Mouse (Mus musculus) ES-E14 (cell line): ENCODE measurements around the gene Ptprj.
"Not testable (repeated sequence)": the region's sequence is repeated elsewhere in the genome, so short reads cannot be mapped to it uniquely, and the experiment has no call there.

Source experiments
- CHD2 ChIP-seq: IDR thresholded peaks from 2 replicates; pipeline ENCODE4 v1.6.1; 2014; ENCODE audit warnings: mild to moderate bottlenecking, low read depth, low read length, inconsistent platforms
- HCFC1 ChIP-seq: IDR thresholded peaks from 2 replicates; pipeline ENCODE4 v1.6.1; 2012; ENCODE audit warnings: low read length, inconsistent platforms, borderline replicate concordance; ENCODE audit not compliant: insufficient read depth
- MAFK ChIP-seq: IDR thresholded peaks from 2 replicates; pipeline ENCODE4 v1.6.1; 2014; ENCODE audit warnings: mild to moderate bottlenecking, low read depth, low read length, inconsistent platforms; ENCODE audit not compliant: insufficient read depth
- ZC3H11A ChIP-seq: IDR thresholded peaks from 2 replicates; pipeline ENCODE4 v1.6.1; 2012; ENCODE audit warnings: low read depth, mild to moderate bottlenecking, inconsistent platforms, low read length, borderline replicate concordance
- ZNF384 ChIP-seq: IDR thresholded peaks from 2 replicates; pipeline ENCODE4 v1.6.1; 2012; ENCODE audit warnings: low read depth, low read length, inconsistent platforms

- TF ChIP-seq MAFK, HCFC1, ZNF384, CHD2, ZC3H11A: not testable (repeated sequence)
Observed at GRCm38 (mm10) chr2:90398633-90399107, 181.8 kb downstream of the Ptprj start, which contains the start of gene Olfr1274-ps.
